In the genomic region with DNA sequence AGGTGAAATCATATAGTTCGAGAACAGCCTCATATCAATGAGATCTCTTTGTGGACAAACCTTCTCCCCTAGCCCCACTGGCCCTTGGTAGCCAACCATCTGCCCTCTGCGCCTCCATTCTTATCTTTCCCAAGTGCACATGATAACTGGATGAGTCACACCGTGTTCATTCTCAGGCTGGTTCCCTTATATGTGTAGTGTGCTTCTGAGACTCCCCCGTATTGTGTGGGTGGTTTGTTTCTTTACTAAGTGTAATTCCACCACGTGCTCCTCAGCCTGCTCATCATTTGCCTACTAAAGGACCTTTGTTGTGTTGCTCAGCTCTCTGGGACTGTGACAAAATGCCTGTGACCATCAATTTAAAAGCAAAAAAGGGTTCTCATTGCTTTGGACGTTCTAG, we compare ENCODE assay signal across 22 mouse cellular contexts. TPM values are rescaled to one million over a fixed set of nuclear protein-coding genes. Genes with fewer than 3 reads are reported as not detected.
"Had no signal": no experiment of that assay in that cellular context is flagged by ENCODE, and none has a peak within 500 bp of the region (broad histone marks: within the 10 kb centered on the region; RNA-seq: fewer than 3 reads in every experiment).

No protein-coding gene starts in this region.

- H3K36me3 ChIP-seq: midbrain, embryonic 12.5 days; neural tube, embryonic 12.5 days had no signal

- H3K9ac ChIP-seq: liver, embryonic 14.5 days; lung, embryonic 14.5 days; midbrain, embryonic 12.5 days; neural tube, embryonic 12.5 days had no signal

- ATAC-seq: midbrain, embryonic 16.5 days had no signal

- H3K9me3 ChIP-seq: midbrain, embryonic 12.5 days; neural tube, embryonic 12.5 days had no signal

- H3K4me2 ChIP-seq: lung, embryonic 14.5 days; midbrain, embryonic 12.5 days; neural tube, embryonic 12.5 days had no signal

- H3K4me3 ChIP-seq: midbrain, embryonic 12.5 days; neural tube, embryonic 12.5 days had no signal

- DNase-seq: lung, adult 18-20 months; lung, embryonic 14.5 days; lung, postnatal 10 days; lung, postnatal 4 days; midbrain, embryonic 14.5 days; retina, postnatal 1 day; right cerebral cortex, adult 18-20 months; right cerebral cortex, postnatal 25 days; right cerebral cortex, postnatal 4 days; spleen, adult 18-20 months; thymus, adult 2 months; thymus, postnatal 25 days; thymus, postnatal 4 days had no signal

- H3K27ac ChIP-seq: liver, embryonic 14.5 days; midbrain, embryonic 12.5 days; neural tube, embryonic 12.5 days had no signal

RNA-seq across cellular contexts. Expression of gene Alx4, which starts 18.9 kb away (rescaled TPM):
- total RNA-seq: megakaryocyte, adult 5-6 weeks; megakaryocyte-erythroid progenitor cell, adult 5-6 weeks; neutrophil, adult 5-6 weeks had no signal
- polyA plus RNA-seq: small intestine, adult 2 months; stomach, embryonic 14.5 days had no signal
